Mouse (Mus musculus) embryonic facial prominence, embryonic 13.5 days (tissue): Measurements from ENCODE around the gene Zfp638. TPM values are rescaled to one million over a fixed set of nuclear protein-coding genes. Genes with fewer than 3 reads are reported as not detected.
"Not testable (repeated sequence)": the region's sequence is repeated elsewhere in the genome, so short reads cannot be mapped to it uniquely, and the experiment has no call there.

Experiments
- ATAC-seq: fragments of 200-750 bp; cut with Nextera tagmentation; 2 replicates; pipeline ENCODE4 v1.8.0; 2017; ENCODE audit warnings: low read depth; ENCODE audit not compliant: insufficient number of reproducible peaks, insufficient read depth, low FRiP score, low TSS enrichment
- H3K27ac ChIP-seq: fragments of 300-500 bp; sonication (generic); 2 replicates; pipeline ENCODE4 v1.5.1; 2015; ENCODE audit warnings: moderate library complexity, mild to moderate bottlenecking, inconsistent platforms
- H3K27me3 ChIP-seq: fragments of 300-500 bp; sonication (generic); 2 replicates; pipeline ENCODE4 v1.6.1; 2015; ENCODE audit warnings: mild to moderate bottlenecking, inconsistent platforms
- H3K36me3 ChIP-seq: fragments of 300-500 bp; sonication (generic); 2 replicates; pipeline ENCODE4 v1.6.1; 2015; ENCODE audit warnings: mild to moderate bottlenecking, inconsistent platforms
- H3K4me1 ChIP-seq: fragments of 300-500 bp; sonication (generic); 2 replicates; pipeline ENCODE4 v1.6.1; 2015; ENCODE audit warnings: inconsistent platforms
- H3K4me2 ChIP-seq: fragments of 300-500 bp; sonication (generic); 2 replicates; pipeline ENCODE4 v1.6.1; 2015; ENCODE audit warnings: moderate library complexity, mild to moderate bottlenecking, inconsistent platforms
- H3K4me3 ChIP-seq: fragments of 300-500 bp; sonication (generic); 2 replicates; pipeline ENCODE4 v1.5.1; 2015; ENCODE audit warnings: mild to moderate bottlenecking, inconsistent platforms
- H3K9ac ChIP-seq: fragments of 300-500 bp; sonication (generic); 2 replicates; pipeline ENCODE4 v1.6.1; 2015; ENCODE audit warnings: mild to moderate bottlenecking, inconsistent platforms
- H3K9me3 ChIP-seq: fragments of 300-500 bp; sonication (generic); 2 replicates; pipeline ENCODE4 v1.6.1; 2016; ENCODE audit warnings: inconsistent platforms
- WGBS: fragments of 180-500 bp; shearing (Covaris S2); methylation state at CpG from one replicate; pipeline ENCODE4 v1.1.7; 2015; ENCODE audit warnings: mixed read lengths; 5-methylcytosine and 5-hydroxymethylcytosine counted together
- polyA plus RNA-seq: library from polyadenylated mRNA; unstranded; fragments of >200 nt; fragmentation: Nextera tagmentation; extraction: Ambion mirVana; gene quantifications from 2 replicates; pipeline ENCODE4 v1.2.1, GENCODE M21; 2015

Zfp638 gene
- 77.1 and 77.5 TPM in 2 replicates for polyA plus RNA-seq

GRCm38 (mm10) chr6:83866954-83867597, at the start of gene Zfp638:
Gene Zfp638 (plus strand): TSS chr6:83867109.
- peaks cover 13% of the 10 kb centered on the region for H3K4me1 ChIP-seq
- under 1% methylated on average over 50 of the region's 50 CpGs for WGBS
- peak within 1 kb of the TSS; percentile 100 for H3K4me2 ChIP-seq
- H3K9ac ChIP-seq, result peak within 1 kb of the TSS; percentile 67
- no peak within 1 kb of the TSS for H3K27ac ChIP-seq
- no peaks in the 10 kb centered on the region for H3K27me3 ChIP-seq
- peak; percentile 89 for ATAC-seq
- H3K36me3 ChIP-seq, result no peaks in the 10 kb centered on the region
- peak within 1 kb of the TSS; percentile 60 for H3K4me3 ChIP-seq
- H3K9me3 ChIP-seq, result no peaks in the 10 kb centered on the region

- Histone ChIP-seq H3K27ac (peak overlapping the region; percentile 49), H3K36me3 (peaks cover 24% of the 10 kb centered on the region), H3K9me3 (no peaks in the 10 kb centered on the region; the same call in 1 of the 2 replicates), H3K9ac (no peak overlapping the region), H3K27me3 (no peaks in the 10 kb centered on the region), H3K4me2 (no peak overlapping the region), H3K4me1 (peaks cover 13% of the 10 kb centered on the region), H3K4me3 (no peak overlapping the region)
- ATAC-seq, result no peak
- 68% methylated on average over 1 of the region's 1 CpGs for WGBS
Measured at GRCm38 (mm10) chr6:83818996-83819395, 47.9 kb upstream of the Zfp638 start.

DNA sequence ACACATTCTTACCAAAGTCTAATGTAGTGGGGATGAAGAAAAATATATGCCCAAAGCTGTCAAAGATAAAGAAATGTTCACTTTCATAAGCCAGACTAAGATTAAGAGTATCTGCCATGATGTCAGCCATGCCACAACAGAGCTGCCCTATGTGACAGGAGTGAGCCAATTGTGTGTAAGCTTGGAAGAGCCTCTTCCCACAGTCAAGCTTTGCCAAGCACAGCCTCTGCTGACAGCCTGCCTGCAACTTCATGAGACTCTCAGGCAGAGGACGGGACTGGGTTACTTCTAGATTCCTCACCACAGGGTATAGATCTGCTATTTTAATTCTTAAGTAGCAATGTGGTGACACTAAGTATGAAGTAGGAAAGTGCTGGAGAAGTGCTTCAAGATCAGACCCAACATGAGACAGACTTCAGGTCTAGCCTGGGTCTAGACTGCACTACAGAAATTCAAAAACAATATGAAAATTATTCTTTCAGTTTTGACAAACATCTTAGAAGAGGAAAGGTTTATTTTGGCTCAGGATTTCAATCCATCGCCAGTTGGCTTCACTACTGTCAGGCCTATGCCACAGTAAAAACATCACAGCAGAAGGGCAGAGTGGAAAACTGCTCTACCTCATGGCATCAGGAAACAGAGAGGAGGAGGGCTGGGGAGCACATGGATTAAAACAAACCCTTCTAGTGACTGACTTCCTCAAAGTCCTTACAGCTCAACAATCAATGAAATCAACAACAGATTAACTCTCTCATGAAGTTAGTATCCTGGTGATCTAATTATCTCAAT, 46.0 kb upstream of the Zfp638 start:
- Histone ChIP-seq H3K4me2 (no peak overlapping the region), H3K36me3 (0 out of 2 replicates have a peak, but pooled peaks cover 10% of the 10 kb centered on the region), H3K9me3 (no peaks in the 10 kb centered on the region; the same call in 1 of the 2 replicates), H3K4me3 (no peak overlapping the region), H3K27ac (no peak overlapping the region), H3K27me3 (no peaks in the 10 kb centered on the region), H3K9ac (no peak overlapping the region), H3K4me1 (peaks cover 13% of the 10 kb centered on the region)
- no peak for ATAC-seq
- 87% methylated on average over 2 of the region's 2 CpGs for WGBS

DNA sequence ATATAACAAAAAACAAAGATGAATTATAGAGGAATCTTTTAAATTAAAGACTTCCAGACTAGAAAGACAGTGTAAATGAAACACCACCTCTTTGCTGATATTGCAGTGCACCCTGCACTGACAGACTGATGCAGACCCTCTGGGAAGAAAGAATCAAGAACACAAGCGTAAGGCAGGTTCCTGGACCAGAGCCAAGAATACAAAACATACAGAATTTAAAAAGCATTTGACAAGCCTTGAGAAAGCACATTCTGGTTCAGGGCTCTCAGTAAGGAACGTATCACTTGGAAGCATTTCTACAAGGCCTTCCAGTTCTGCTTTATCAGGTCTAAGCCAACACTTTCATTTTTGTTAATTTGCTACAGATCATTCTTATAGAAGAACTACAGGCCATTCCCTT, 45.1 kb upstream of the Zfp638 start:
- H3K27me3 ChIP-seq, result no peaks in the 10 kb centered on the region
- H3K4me1 ChIP-seq, result peaks cover 13% of the 10 kb centered on the region
- no peaks in the 10 kb centered on the region; the same call in 1 of the 2 replicates for H3K9me3 ChIP-seq
- no peak for ATAC-seq
- no peak overlapping the region for H3K4me2 ChIP-seq
- WGBS, result 28% methylated on average over 2 of the region's 2 CpGs
- no peak overlapping the region for H3K9ac ChIP-seq
- peaks cover 6% of the 10 kb centered on the region; the same call in 1 of the 2 replicates for H3K36me3 ChIP-seq
- no peak overlapping the region for H3K4me3 ChIP-seq
- no peak overlapping the region for H3K27ac ChIP-seq

- Histone ChIP-seq H3K27me3 (no peaks in the 10 kb centered on the region), H3K9me3 (no peaks in the 10 kb centered on the region), H3K4me1 (peaks cover 10% of the 10 kb centered on the region), H3K27ac (peak overlapping the region; percentile 87), H3K36me3 (peaks cover 14% of the 10 kb centered on the region; the same call in 1 of the 2 replicates), H3K4me2 (peak overlapping the region; percentile 79), H3K9ac (peak overlapping the region; percentile 85), H3K4me3 (peak overlapping the region; percentile 74)
- ATAC-seq, result peak; percentile 79
- WGBS, result under 1% methylated on average over 27 of the region's 35 CpGs
Measured at GRCm38 (mm10) chr6:83830941-83831605, 35.8 kb upstream of the Zfp638 start.

DNA sequence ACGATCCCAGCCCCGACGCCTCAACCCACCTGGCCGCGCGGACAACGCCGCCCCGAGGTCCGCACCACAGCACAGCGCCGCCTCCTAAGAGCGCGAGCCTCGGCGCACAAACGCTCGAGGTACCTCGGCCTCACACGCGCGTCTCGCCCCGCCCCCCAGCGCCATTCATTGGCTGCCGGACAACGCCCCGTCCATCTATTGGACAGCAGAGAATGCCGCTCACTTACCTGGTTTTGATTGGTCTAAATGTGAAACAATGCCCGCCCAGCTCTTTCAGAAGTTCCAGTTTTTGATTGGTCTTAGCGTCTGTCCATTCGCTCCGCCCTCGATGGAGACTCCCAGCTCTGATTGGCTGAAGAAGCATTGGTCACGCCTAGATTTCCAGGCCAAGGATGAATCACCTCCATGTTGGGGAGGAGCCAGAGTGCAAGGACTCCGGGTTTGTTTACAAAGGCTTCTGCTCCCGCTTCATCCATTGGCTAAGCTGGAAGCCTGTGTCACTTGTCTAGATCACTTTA, 35.2 kb upstream of the Zfp638 start, which contains the start of gene Paip2b:
TSS of gene Paip2b (minus strand) at position 136 of the 518 bp plus-strand sequence.
- H3K36me3 ChIP-seq, result peaks cover 14% of the 10 kb centered on the region; the same call in 1 of the 2 replicates
- H3K27me3 ChIP-seq, result no peaks in the 10 kb centered on the region
- peak within 1 kb of the TSS; percentile 87 for H3K27ac ChIP-seq
- peak within 1 kb of the TSS; percentile 74 for H3K4me3 ChIP-seq
- H3K9me3 ChIP-seq, result no peaks in the 10 kb centered on the region
- peak within 1 kb of the TSS; percentile 85 for H3K9ac ChIP-seq
- ATAC-seq, result peak; percentile 99
- 0% methylated on average over 37 of the region's 37 CpGs for WGBS
- H3K4me2 ChIP-seq, result peak within 1 kb of the TSS; percentile 79
- peaks cover 10% of the 10 kb centered on the region for H3K4me1 ChIP-seq

DNA sequence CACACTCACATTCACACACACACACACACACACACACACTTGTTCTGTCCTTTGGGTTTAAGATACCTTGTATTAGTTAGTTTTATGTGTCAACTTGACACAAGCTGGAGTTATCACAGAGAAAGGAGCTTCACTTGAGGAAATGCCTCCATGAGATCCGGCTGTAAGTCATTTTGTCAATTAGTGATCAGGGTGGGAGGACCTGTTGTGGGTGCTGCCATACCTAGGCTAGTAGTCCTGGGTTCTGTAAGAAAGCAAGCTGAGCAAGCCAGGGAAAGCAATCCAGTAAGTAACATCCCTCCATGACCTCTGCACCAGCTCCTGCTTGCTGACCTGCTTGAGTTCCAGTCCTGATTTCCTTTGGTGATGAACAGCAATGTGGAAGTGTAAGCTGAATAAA, 34.5 kb upstream of the Zfp638 start:
- not testable (repeated sequence) for H3K36me3 ChIP-seq, H3K9me3 ChIP-seq, ATAC-seq, H3K27me3 ChIP-seq
- Histone ChIP-seq H3K4me3 (peak overlapping the region; percentile 74; the same call in 1 of the 2 replicates), H3K27ac (peak overlapping the region; percentile 60), H3K4me1 (peaks cover 10% of the 10 kb centered on the region), H3K4me2 (peak overlapping the region; percentile 60), H3K9ac (peak overlapping the region; percentile 51; the same call in 1 of the 2 replicates)
- WGBS, result 44% methylated on average over 1 of the region's 1 CpGs

DNA sequence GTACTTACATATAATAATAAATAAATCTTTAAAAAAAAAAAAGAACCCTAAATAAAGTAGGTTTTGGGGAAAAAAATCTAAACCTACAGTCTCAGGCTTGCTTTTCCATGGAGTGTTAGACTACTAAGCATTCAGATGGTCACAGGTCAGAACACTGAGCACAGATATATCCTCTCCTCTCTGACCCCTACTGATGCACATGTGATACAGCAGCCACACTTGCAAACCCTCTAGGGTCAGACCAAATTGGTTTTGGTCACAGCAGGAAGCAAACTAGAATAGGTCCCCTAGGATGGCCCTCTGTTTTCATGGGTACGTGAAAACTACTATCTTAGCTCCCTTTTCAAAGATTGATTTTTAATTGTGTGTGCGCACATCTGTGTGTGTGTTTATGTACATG, 30.1 kb upstream of the Zfp638 start:
- Histone ChIP-seq H3K36me3 (no peaks in the 10 kb centered on the region), H3K4me2 (no peak overlapping the region)

GRCm38 (mm10) chr6:83838046-83838445, 28.9 kb upstream of the Zfp638 start:
- ATAC-seq, result no peak
- H3K4me3 ChIP-seq, result no peak overlapping the region
- no peaks in the 10 kb centered on the region for H3K9me3 ChIP-seq
- H3K27ac ChIP-seq, result no peak overlapping the region
- no peak overlapping the region for H3K9ac ChIP-seq
- H3K36me3 ChIP-seq, result no peaks in the 10 kb centered on the region
- H3K4me1 ChIP-seq, result no peaks in the 10 kb centered on the region
- H3K4me2 ChIP-seq, result no peak overlapping the region
- 82% methylated on average over 2 of the region's 2 CpGs for WGBS
- H3K27me3 ChIP-seq, result no peaks in the 10 kb centered on the region

More for the DNA sequence above, 30.1 kb upstream of the Zfp638 start:
- 85% methylated on average over 2 of the region's 2 CpGs for WGBS
- H3K4me3 ChIP-seq, result no peak overlapping the region
- no peak overlapping the region for H3K27ac ChIP-seq
- H3K9me3 ChIP-seq, result no peaks in the 10 kb centered on the region
- no peak for ATAC-seq
- H3K4me1 ChIP-seq, result peaks cover 4% of the 10 kb centered on the region
- H3K27me3 ChIP-seq, result no peaks in the 10 kb centered on the region
- H3K9ac ChIP-seq, result no peak overlapping the region

DNA sequence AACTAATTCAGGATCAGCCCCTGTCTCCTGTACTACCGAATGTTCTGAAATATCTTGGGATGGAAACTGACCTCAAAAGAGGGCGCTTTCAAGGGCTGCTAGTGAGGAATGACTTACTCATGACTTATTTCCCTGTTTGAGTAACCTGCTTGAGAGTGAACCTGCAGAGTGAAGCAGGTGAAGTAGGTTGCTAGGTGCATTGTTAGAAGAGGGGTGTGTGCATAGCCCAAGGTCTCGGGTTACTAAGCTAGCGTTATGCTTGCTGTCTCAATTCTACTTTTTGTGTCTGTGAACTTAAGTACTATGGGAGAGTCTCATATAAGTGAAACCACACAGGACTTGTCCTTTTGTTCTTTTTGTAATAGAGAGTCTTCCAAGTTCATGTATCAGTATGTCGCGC, 26.8 kb upstream of the Zfp638 start:
- Histone ChIP-seq H3K9me3 (no peaks in the 10 kb centered on the region), H3K4me1 (no peaks in the 10 kb centered on the region), H3K9ac (no peak overlapping the region), H3K4me3 (no peak overlapping the region), H3K4me2 (no peak overlapping the region), H3K36me3 (no peaks in the 10 kb centered on the region), H3K27me3 (no peaks in the 10 kb centered on the region), H3K27ac (no peak overlapping the region)
- ATAC-seq, result no peak
- 78% methylated on average over 6 of the region's 6 CpGs for WGBS

DNA sequence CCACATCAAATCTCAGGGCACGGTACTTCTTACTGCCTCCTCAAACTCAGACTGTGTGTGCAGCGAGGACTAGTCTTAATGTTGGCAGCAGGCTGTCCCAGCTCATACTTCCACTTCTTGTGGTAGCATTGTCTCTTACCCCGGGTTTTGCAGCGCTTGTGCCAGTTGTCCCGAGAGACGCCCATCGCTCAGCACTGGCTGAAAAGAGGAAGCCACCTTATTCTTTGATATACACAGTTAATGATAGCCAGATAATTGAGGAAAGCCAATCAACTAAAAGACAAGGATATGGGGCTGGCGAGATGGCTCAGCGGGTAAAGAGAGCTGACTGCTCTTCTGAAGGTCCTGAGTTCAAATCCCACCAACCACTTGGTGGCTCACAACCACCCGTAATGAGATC, 22.0 kb upstream of the Zfp638 start:
- ATAC-seq, result no peak
- Histone ChIP-seq H3K27ac (no peak overlapping the region), H3K27me3 (no peaks in the 10 kb centered on the region), H3K4me2 (no peak overlapping the region), H3K9me3 (no peaks in the 10 kb centered on the region), H3K9ac (no peak overlapping the region), H3K36me3 (no peaks in the 10 kb centered on the region), H3K4me1 (no peaks in the 10 kb centered on the region), H3K4me3 (no peak overlapping the region)
- 90% methylated on average over 10 of the region's 10 CpGs for WGBS
